Mouse (Mus musculus) forebrain, embryonic 13.5 days (tissue): ENCODE data around the gene Gm20388. TPM values are rescaled to one million over a fixed set of nuclear protein-coding genes. Genes with fewer than 3 reads are reported as not detected.

Experiments used
- ATAC-seq: fragments of 200-750 bp; cut with Nextera tagmentation; 2 replicates; pipeline ENCODE4 v1.8.0; 2017
- H3K27ac ChIP-seq: fragments of 300-500 bp; sonication (generic); 2 replicates; pipeline ENCODE4 v1.5.1; 2015; ENCODE audit warnings: inconsistent platforms, mild to moderate bottlenecking, moderate library complexity
- H3K27me3 ChIP-seq: fragments of 300-500 bp; sonication (generic); 2 replicates; pipeline ENCODE4 v1.6.1; 2015; ENCODE audit warnings: mild to moderate bottlenecking, inconsistent platforms
- H3K36me3 ChIP-seq: fragments of 300-500 bp; sonication (generic); 2 replicates; pipeline ENCODE4 v1.6.1; 2015; ENCODE audit warnings: mild to moderate bottlenecking, inconsistent platforms; ENCODE audit not compliant: poor library complexity, severe bottlenecking
- H3K4me1 ChIP-seq: fragments of 300-500 bp; sonication (generic); 2 replicates; pipeline ENCODE4 v1.6.1; 2015; ENCODE audit warnings: inconsistent platforms
- H3K4me2 ChIP-seq: fragments of 300-500 bp; sonication (generic); 2 replicates; pipeline ENCODE4 v1.6.1; 2015; ENCODE audit warnings: inconsistent platforms, mild to moderate bottlenecking, moderate library complexity
- H3K4me3 ChIP-seq: fragments of 300-500 bp; sonication (generic); 2 replicates; pipeline ENCODE4 v1.5.1; 2015; ENCODE audit warnings: mild to moderate bottlenecking, inconsistent platforms
- H3K9ac ChIP-seq: fragments of 300-500 bp; sonication (generic); 2 replicates; pipeline ENCODE4 v1.6.1; 2015; ENCODE audit warnings: mild to moderate bottlenecking, inconsistent platforms
- H3K9me3 ChIP-seq: fragments of 300-500 bp; sonication (generic); replicated peaks from 2 replicates; pipeline ENCODE4 v1.6.1; 2016; ENCODE audit warnings: inconsistent platforms
- WGBS: fragments of 180-500 bp; shearing (Covaris S2); methylation state at CpG from one replicate; pipeline ENCODE4 v1.1.7; 2015; 5-methylcytosine and 5-hydroxymethylcytosine counted together
- polyA plus RNA-seq: library from polyadenylated mRNA; unstranded; fragments of >200 nt; fragmentation: Nextera tagmentation; extraction: Ambion mirVana; gene quantifications from 2 replicates; pipeline ENCODE4 v1.2.1, GENCODE M21; 2015

Gm20388 gene
- polyA plus RNA-seq, 1 experiment from 2014 or later = 5.6 TPM

DNA sequence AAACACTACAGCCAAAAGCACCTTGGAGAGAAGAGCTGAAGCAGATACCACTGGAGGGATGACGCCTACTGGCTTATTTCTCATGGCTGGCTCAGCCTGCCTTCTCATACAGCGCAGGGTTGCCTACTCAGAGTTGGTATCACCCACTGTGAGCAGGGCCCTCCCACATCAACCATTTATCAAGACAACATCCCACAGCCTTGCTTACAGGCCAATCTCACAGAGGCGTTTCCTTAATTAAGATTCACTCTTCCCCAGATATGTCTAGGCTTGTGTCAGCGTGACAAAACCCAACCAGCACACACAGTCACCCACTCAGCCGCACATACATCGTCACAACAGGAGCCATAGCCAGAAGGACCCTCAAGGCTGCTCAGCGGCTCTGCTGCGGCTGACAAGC is 4172.0 kb downstream of the Gm20388 start:
- Histone ChIP-seq H3K27ac (no peak overlapping the region), H3K36me3 (no peaks in the 10 kb centered on the region), H3K9me3 (no peaks in the 10 kb centered on the region), H3K4me3 (no peak overlapping the region), H3K4me2 (no peak overlapping the region), H3K9ac (no peak overlapping the region), H3K4me1 (no peaks in the 10 kb centered on the region), H3K27me3 (no peaks in the 10 kb centered on the region)
- 96% methylated on average over 8 of the region's 8 CpGs for WGBS
- no peak for ATAC-seq

DNA sequence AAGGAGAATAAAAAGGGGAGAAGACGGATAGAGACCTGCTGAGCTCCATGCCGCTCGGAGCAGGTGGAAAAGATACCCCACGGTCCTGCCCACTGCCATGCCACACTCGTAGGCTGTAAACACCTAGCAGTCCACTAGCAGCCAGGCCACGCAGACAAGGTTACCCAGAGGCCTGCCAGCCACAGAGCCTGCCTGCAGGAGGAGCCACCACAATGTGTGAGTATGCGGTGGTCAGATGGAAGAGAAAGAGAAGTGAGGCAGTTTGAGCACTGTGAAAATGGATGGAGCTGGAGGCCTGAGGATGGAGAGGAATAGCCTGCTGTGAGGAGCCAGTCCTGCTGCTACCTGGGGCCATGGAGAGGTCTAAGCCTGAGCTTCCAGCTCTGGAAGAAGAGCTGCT is 4173.0 kb downstream of the Gm20388 start:
- Histone ChIP-seq H3K4me2 (no peak overlapping the region), H3K36me3 (no peaks in the 10 kb centered on the region), H3K27ac (no peak overlapping the region), H3K9ac (no peak overlapping the region), H3K9me3 (no peaks in the 10 kb centered on the region), H3K4me1 (no peaks in the 10 kb centered on the region), H3K27me3 (no peaks in the 10 kb centered on the region), H3K4me3 (no peak overlapping the region)
- no peak for ATAC-seq
- WGBS = 82% methylated on average over 7 of the region's 7 CpGs

DNA sequence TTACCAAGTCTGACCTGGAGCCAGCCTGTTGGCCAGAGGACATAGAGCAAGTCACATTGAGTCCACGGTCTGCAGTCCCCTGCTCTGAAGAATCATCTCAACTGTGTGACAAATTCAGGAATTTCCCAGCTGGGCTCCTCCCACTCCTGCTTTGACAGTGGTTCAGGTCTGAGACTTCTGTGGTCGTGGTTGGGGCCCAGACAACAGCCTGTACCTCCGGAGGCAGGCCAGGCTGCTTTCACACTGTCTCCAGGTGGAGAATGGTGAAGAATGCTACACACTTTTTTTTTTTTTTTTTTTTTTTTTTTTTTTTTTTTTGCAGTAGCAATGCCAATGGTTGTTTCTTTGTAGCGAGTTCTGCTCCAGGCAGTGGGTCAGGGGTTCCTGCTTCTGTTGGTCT is 4175.0 kb downstream of the Gm20388 start:
- H3K4me2 ChIP-seq = no peak overlapping the region
- 71% methylated on average over 4 of the region's 4 CpGs for WGBS
- no peaks in the 10 kb centered on the region for H3K9me3 ChIP-seq
- H3K4me3 ChIP-seq = no peak overlapping the region
- no peak for ATAC-seq
- H3K9ac ChIP-seq = no peak overlapping the region
- H3K27ac ChIP-seq = no peak overlapping the region
- no peaks in the 10 kb centered on the region for H3K27me3 ChIP-seq
- H3K4me1 ChIP-seq = no peaks in the 10 kb centered on the region
- no peaks in the 10 kb centered on the region for H3K36me3 ChIP-seq

DNA sequence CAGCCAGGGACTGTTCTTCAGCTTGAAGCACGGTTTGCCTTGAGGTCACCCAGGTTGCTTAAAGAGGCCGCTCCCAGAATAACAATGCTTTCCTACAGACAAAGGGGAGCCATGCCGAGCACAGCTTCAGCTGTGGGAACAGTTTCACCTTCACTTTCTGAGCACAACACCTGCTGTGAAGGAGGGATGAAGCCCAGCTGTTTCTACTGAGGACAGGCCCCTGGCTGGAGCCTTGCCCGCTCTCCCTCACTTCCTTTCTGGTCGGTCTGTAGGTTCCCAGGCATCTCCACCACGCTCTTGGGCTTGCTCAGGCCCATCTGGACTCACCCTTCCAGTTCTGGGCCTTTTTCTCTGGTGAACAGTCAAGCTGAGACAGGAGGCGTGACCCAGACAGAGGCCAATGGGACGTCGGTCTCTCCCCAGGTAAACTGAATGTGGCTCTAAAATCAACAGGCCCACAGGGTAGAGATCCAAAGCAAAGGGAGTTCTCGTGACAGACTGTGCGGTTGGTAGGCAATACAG is 4177.5 kb downstream of the Gm20388 start:
- 43% methylated on average over 11 of the region's 11 CpGs for WGBS
- no peak for ATAC-seq

DNA sequence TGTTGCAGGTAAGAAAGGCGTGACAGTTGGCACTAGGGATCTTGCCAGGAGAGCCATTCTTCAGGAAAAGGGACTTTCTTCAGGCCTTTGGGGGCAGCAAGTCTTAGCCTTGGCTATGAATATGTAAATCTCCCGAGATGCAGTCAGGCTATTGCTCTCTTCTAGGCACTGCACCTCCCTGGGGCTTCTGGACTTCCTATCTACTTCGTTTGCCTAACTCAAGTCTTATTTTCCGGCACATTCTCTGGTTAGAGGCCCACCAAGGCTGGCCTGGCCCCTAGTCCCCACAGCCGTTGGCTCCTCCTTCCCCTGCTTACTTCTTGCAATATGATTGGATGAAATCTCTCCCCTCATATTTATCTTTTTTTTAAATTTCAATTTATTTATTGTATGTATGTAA is 4178.4 kb downstream of the Gm20388 start:
- no peak overlapping the region for H3K4me2 ChIP-seq
- no peaks in the 10 kb centered on the region for H3K27me3 ChIP-seq
- WGBS = 84% methylated on average over 5 of the region's 5 CpGs
- no peaks in the 10 kb centered on the region for H3K36me3 ChIP-seq
- H3K4me3 ChIP-seq = no peak overlapping the region
- H3K9me3 ChIP-seq = no peaks in the 10 kb centered on the region
- H3K9ac ChIP-seq = no peak overlapping the region
- H3K4me1 ChIP-seq = no peaks in the 10 kb centered on the region
- no peak overlapping the region for H3K27ac ChIP-seq
- ATAC-seq = no peak

More for the DNA sequence above, 4177.5 kb downstream of the Gm20388 start:
- no peak overlapping the region for H3K9ac ChIP-seq
- no peaks in the 10 kb centered on the region for H3K9me3 ChIP-seq
- H3K36me3 ChIP-seq = no peaks in the 10 kb centered on the region
- H3K4me1 ChIP-seq = no peaks in the 10 kb centered on the region
- H3K4me2 ChIP-seq = no peak overlapping the region
- H3K27ac ChIP-seq = no peak overlapping the region
- H3K27me3 ChIP-seq = no peaks in the 10 kb centered on the region
- H3K4me3 ChIP-seq = no peak overlapping the region

DNA sequence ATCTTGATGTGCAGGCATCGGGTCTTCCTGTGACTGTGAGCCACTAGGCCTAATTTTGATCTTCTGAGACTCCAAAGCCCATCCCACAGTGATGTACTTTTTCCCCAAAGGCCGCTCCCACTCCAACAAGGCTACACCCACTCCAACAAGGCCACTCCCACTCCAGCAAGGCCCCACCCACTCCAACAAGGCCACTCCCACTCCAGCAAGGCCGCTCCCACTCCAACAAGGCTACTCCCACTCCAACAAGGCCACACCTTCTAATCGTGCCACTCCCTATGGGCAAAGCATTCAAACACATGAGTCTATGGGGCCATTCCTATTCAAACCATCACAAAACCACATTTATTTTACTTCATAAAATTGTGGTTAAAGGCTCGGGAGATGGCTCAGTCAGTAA is 4179.8 kb downstream of the Gm20388 start:
- Histone ChIP-seq H3K27me3 (no peaks in the 10 kb centered on the region), H3K36me3 (no peaks in the 10 kb centered on the region), H3K4me2 (no peak overlapping the region), H3K4me1 (no peaks in the 10 kb centered on the region), H3K27ac (no peak overlapping the region), H3K9me3 (no peaks in the 10 kb centered on the region), H3K4me3 (no peak overlapping the region), H3K9ac (no peak overlapping the region)
- WGBS = 97% methylated on average over 5 of the region's 5 CpGs
- ATAC-seq = no peak

DNA sequence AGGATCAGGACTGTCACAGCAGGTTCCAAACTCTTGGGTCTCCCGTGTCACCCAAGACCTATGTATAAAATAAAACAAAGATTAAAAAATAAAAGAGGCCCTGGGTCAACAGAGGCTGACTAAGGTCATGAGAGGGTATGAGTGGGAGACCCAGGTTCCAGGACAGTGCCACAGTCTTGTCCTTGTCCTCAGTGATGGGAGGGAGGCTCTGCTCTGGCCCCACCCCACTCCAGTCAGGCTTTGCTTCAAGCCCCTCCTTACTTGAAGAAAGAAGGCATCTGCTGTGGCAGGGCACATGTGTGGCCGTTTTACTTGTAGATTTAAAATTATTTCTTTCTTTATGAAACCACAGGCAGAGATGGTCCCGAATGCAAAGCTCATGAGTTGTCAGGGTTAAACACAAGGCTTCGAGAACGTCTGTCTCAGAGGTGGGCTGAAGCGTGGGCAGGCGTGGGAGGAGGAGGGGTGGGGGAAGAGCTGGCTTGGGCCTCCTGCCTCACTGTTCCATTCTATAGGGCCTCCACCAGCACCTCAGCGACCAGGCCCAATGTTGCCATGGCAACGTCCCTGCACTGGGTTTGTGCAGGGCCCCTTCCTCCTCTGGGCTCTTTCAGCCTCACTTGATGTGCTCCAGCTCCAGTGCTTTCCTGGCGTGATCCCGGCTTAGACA is 4188.4 kb downstream of the Gm20388 start:
- no peaks in the 10 kb centered on the region for H3K36me3 ChIP-seq
- ATAC-seq = peak; percentile 91
- H3K4me1 ChIP-seq = peaks cover 14% of the 10 kb centered on the region
- WGBS = 10% methylated on average over 11 of the region's 11 CpGs
- peak overlapping the region; percentile 54 for H3K27ac ChIP-seq
- no peaks in the 10 kb centered on the region for H3K27me3 ChIP-seq
- peak overlapping the region; percentile 26; the same call in 1 of the 2 replicates for H3K9ac ChIP-seq
- H3K9me3 ChIP-seq = no peaks in the 10 kb centered on the region
- no peak overlapping the region for H3K4me3 ChIP-seq
- H3K4me2 ChIP-seq = peak overlapping the region; percentile 29; the same call in 1 of the 2 replicates

DNA sequence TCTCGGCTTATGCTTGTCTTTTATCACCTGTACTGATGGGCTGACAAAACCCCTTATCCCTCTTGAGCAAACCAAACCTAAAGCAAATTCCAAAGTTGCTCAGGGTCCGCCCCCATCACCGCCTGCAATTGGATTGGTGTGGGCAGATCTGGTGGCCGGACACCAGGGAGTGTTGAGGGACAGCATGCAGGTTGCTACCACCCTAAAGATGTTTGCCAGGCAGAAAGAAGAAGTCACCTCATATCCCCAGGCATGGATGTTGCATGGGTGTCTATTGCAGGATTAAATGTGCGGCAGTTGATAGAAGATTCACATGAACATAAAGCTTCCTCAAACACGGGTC is 4189.0 kb downstream of the Gm20388 start:
- Histone ChIP-seq H3K4me1 (peaks cover 14% of the 10 kb centered on the region), H3K4me3 (no peak overlapping the region), H3K4me2 (peak overlapping the region; percentile 29; the same call in 1 of the 2 replicates), H3K27ac (peak overlapping the region; percentile 54; the same call in 1 of the 2 replicates), H3K27me3 (no peaks in the 10 kb centered on the region), H3K9ac (peak overlapping the region; percentile 26; the same call in 1 of the 2 replicates), H3K9me3 (no peaks in the 10 kb centered on the region), H3K36me3 (no peaks in the 10 kb centered on the region)
- ATAC-seq = no peak
- WGBS = 42% methylated on average over 6 of the region's 6 CpGs

DNA sequence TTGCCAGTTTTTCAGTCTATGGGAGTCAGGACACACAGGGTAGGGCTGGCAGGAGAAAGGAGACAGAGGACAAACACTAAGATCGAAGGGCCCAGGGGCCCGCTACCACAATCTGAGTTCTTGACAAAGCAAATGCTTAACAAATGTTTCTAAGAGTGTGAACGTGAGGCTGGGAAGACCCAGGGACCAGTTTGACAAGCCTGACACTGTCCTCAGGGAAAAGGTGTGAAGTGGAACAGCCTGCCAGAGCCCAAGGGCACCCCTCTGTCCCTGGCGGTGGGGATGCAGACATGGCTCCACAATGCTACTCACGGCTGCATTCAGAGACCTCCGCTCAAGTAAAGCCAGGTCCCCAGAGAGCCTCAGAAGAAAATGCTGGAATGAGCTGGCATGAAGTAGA is 4195.2 kb downstream of the Gm20388 start:
- Histone ChIP-seq H3K9me3 (no peaks in the 10 kb centered on the region), H3K36me3 (no peaks in the 10 kb centered on the region), H3K4me2 (no peak overlapping the region), H3K27me3 (no peaks in the 10 kb centered on the region), H3K4me1 (no peaks in the 10 kb centered on the region), H3K9ac (no peak overlapping the region), H3K4me3 (no peak overlapping the region), H3K27ac (no peak overlapping the region)
- WGBS = 73% methylated on average over 6 of the region's 6 CpGs
- ATAC-seq = no peak

DNA sequence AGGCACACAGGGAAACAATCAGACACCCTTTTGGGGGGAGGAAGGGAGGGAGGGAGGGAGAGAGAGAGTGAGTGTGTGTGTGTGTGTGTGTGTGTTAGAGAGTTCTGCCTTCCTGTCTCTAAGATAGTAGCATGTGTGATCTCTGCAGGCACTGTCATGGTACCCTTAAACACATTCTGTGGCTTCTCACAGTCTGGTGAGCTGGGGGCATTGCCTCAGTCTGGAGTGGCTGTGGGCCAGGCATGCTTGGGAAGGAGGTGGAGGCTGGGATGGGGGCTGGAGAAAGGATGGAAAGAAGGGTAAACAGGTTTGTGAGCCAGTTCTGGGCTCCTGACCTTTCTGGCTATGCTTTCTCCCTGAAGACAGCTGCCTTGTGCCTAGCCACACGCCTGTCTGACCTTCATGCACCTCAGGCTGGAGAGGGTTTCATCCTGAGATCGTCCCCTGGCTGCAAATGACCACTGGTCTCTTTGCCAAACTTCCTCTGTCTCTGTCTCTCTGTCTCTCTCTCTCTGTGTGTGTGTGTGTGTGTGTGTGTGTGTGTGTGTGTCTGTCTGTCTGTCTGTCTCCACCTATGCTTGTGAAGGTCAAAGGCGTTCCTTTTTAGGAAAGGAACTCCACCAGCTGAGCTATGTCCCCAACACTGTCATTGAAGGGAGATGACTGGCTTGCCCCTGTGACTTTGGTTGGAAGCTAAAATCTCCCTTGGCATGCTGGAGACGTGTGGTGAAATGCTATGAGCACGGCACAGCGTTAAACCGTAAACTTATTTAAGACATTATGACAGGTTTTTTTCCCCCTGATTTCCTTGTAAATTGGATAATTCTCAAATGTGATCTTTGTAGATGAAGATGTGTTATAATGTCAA is 4195.9 kb downstream of the Gm20388 start:
- no peak for ATAC-seq
- WGBS = 89% methylated on average over 7 of the region's 7 CpGs
- H3K4me2 ChIP-seq = no peak overlapping the region

DNA sequence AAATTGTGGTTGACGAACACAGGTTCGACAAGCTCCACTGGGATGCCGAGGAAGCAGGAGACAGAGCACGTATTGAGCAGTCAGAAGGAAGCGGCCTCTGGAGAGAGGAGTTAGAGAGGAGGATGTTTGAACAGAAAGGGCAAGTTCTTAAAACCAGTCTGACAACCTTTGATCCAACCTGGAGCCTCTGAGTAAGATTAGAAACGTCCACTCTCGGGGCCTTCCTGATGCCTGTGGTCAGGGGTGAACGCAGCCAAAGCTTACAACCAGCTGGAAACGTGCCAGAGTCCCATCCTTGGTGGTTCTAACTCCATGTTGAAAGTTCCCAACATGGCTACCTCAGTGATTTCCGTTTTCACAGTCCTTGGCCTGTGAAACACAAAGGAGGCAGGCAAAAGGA is 4202.5 kb downstream of the Gm20388 start:
- no peak overlapping the region for H3K27ac ChIP-seq
- H3K9ac ChIP-seq = no peak overlapping the region
- no peaks in the 10 kb centered on the region for H3K36me3 ChIP-seq
- H3K9me3 ChIP-seq = no peaks in the 10 kb centered on the region; the same call in 1 of the 2 replicates
- no peaks in the 10 kb centered on the region for H3K4me1 ChIP-seq
- ATAC-seq = no peak
- H3K27me3 ChIP-seq = no peaks in the 10 kb centered on the region
- H3K4me3 ChIP-seq = no peak overlapping the region
- WGBS = 83% methylated on average over 10 of the region's 10 CpGs
- no peak overlapping the region for H3K4me2 ChIP-seq

More for the DNA sequence above, 4195.9 kb downstream of the Gm20388 start:
- no peaks in the 10 kb centered on the region for H3K36me3 ChIP-seq
- no peaks in the 10 kb centered on the region for H3K4me1 ChIP-seq
- no peaks in the 10 kb centered on the region for H3K27me3 ChIP-seq
- H3K9me3 ChIP-seq = no peaks in the 10 kb centered on the region
- no peak overlapping the region for H3K9ac ChIP-seq
- H3K27ac ChIP-seq = no peak overlapping the region
- H3K4me3 ChIP-seq = no peak overlapping the region

DNA sequence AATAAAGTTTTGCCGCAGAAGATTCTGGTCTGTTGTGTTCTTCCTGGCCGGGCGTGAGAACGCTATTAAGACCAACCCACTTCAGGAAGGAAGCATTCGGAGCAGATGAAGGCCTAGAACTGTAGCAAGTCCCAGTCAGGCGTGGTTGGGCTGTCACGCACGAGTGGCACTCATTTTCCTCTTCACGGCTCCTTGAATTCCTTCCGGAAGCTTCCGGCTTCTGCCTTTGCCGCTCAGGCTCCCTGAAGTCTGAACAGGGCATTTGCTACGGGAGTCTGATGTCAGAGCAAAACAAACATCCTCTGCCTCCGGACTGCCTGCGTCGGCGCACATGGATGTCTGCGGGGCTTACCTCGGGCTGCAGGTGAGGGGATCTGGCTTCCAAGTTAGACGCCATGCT is 4214.6 kb downstream of the Gm20388 start:
- whole genome bisulfite sequencing = 96% methylated on average over 20 of the region's 20 CpGs
- H3K9ac ChIP-seq = no peak overlapping the region
- ATAC-seq = no peak
- no peaks in the 10 kb centered on the region for H3K9me3 ChIP-seq
- no peak overlapping the region for H3K4me3 ChIP-seq
- no peaks in the 10 kb centered on the region for H3K4me1 ChIP-seq
- no peak overlapping the region for H3K27ac ChIP-seq
- H3K36me3 ChIP-seq = no peaks in the 10 kb centered on the region
- H3K27me3 ChIP-seq = no peaks in the 10 kb centered on the region
- H3K4me2 ChIP-seq = no peak overlapping the region
